Mouse (Mus musculus) cerebellum, postnatal 14 days (tissue): Measurements from ENCODE around the gene Pdzd4.

Source experiments
- DNase-seq, 2 experiments: peaks; one replicate each; pipeline ENCODE4 v3.0.0; 2021; ENCODE audit warnings: mixed read lengths in 2 of 2

Gene Pdzd4

GRCm38 (mm10) chrX:73824185-73825151 is at the start of gene Pdzd4:
Gene Pdzd4, minus strand, starts transcription at chrX:73824969.
- DNase-seq = peak; percentile 79 to 84

GRCm38 (mm10) chrX:73871956-73872355 is 47.2 kb upstream of the Pdzd4 start:
- peak in 1 of 2 experiments; percentile 38 for DNase-seq

GRCm38 (mm10) chrX:73871474-73871873 is 46.7 kb upstream of the Pdzd4 start:
- peak in 1 of 2 experiments; percentile 0 for DNase-seq

GRCm38 (mm10) chrX:73869334-73869733 is 44.6 kb upstream of the Pdzd4 start:
- DNase-seq = no peak

- DNase-seq = no peak
Measured at GRCm38 (mm10) chrX:73867852-73868251, 43.1 kb upstream of the Pdzd4 start.

GRCm38 (mm10) chrX:73867256-73867655 is 42.5 kb upstream of the Pdzd4 start:
- DNase-seq = peak; percentile 69 to 75

- DNase-seq = no peak
Measured at GRCm38 (mm10) chrX:73864692-73865091, 39.9 kb upstream of the Pdzd4 start.

GRCm38 (mm10) chrX:73855087-73855408 is 30.3 kb upstream of the Pdzd4 start:
- DNase-seq = no peak

- peak; percentile 62 to 76 for DNase-seq
Measured at GRCm38 (mm10) chrX:73854326-73855086, 29.7 kb upstream of the Pdzd4 start.

GRCm38 (mm10) chrX:73836691-73837090 is 11.9 kb upstream of the Pdzd4 start:
- DNase-seq = no peak

GRCm38 (mm10) chrX:73835731-73836130 is 11.0 kb upstream of the Pdzd4 start:
- DNase-seq = no peak

- DNase-seq = peak; percentile 13 to 28
Measured at GRCm38 (mm10) chrX:73823747-73824146, 1.0 kb downstream of the Pdzd4 start.

- DNase-seq = no peak
Measured at GRCm38 (mm10) chrX:73816596-73817314, 8.0 kb downstream of the Pdzd4 start.

- DNase-seq = peak; percentile 26 to 27
Measured at GRCm38 (mm10) chrX:73815072-73815471, 9.7 kb downstream of the Pdzd4 start.

GRCm38 (mm10) chrX:73805814-73806213 is 19.0 kb downstream of the Pdzd4 start:
- no peak for DNase-seq

- DNase-seq = peak; percentile 84 to 88
Measured at GRCm38 (mm10) chrX:73798502-73798901, 26.3 kb downstream of the Pdzd4 start.

- no peak for DNase-seq
Measured at GRCm38 (mm10) chrX:73797511-73797910, 27.3 kb downstream of the Pdzd4 start.

- DNase-seq = no peak
Measured at GRCm38 (mm10) chrX:73793505-73793904, 31.3 kb downstream of the Pdzd4 start.

GRCm38 (mm10) chrX:73793039-73793438 is 31.7 kb downstream of the Pdzd4 start:
- DNase-seq = no peak

GRCm38 (mm10) chrX:73788501-73788900 is 36.3 kb downstream of the Pdzd4 start:
- DNase-seq = no peak

- DNase-seq = no peak
Measured at GRCm38 (mm10) chrX:73787225-73787558, 37.6 kb downstream of the Pdzd4 start.

- peak; percentile 90 to 93 for DNase-seq
Measured at GRCm38 (mm10) chrX:73786364-73787224, 38.2 kb downstream of the Pdzd4 start, which contains the start of the genes Idh3g and Ssr4. Gene Idh3g, minus strand, starts transcription at chrX:73786897. Gene Ssr4, plus strand, starts transcription at chrX:73787028.
